Mouse (Mus musculus) ES-E14 (cell line): Measurements from ENCODE around the gene Tbc1d15. TPM values are rescaled to one million over a fixed set of nuclear protein-coding genes. Genes with fewer than 3 reads are reported as not detected.

ENCODE experiments used
- DNase-seq: peaks from one replicate; pipeline ENCODE4 v3.0.0-alpha.2; 2013; ENCODE audit warnings: low read depth, low spot score
- H3K27ac ChIP-seq: 2 replicates; pipeline ENCODE4 v1.5.1; 2012; ENCODE audit warnings: low read depth, mild to moderate bottlenecking, low read length, moderate library complexity, mixed read lengths; ENCODE audit not compliant: poor library complexity, insufficient read depth, severe bottlenecking
- H3K36me3 ChIP-seq: 2 replicates; pipeline ENCODE4 v1.6.1; 2012; ENCODE audit warnings: mild to moderate bottlenecking, low read length, moderate library complexity, mixed read lengths; ENCODE audit not compliant: control insufficient read depth, poor library complexity, insufficient read depth, severe bottlenecking
- H3K4me1 ChIP-seq, 2 experiments: fragments of 150-350 bp in 1 of 2; sonication (generic) in 1 of 2; 2 replicates each; pipeline ENCODE4 v1.6.1; 2012; ENCODE audit warnings: low read length in 2 of 2, mild to moderate bottlenecking in 1 of 2, mixed read lengths in 1 of 2; ENCODE audit not compliant: control insufficient read depth in 2 of 2, insufficient read depth in 2 of 2, poor library complexity in 1 of 2
- H3K4me3 ChIP-seq, 2 experiments: fragments of 150-350 bp in 1 of 2; sonication (generic) in 1 of 2; 2 replicates each; pipeline ENCODE4 v1.5.1; 2012; ENCODE audit warnings: low read length in 2 of 2, low read depth in 1 of 2, mild to moderate bottlenecking in 1 of 2, mixed read lengths in 1 of 2; ENCODE audit not compliant: insufficient read depth in 1 of 2, poor library complexity in 1 of 2, severe bottlenecking in 1 of 2
- H3K9ac ChIP-seq: 2 replicates; pipeline ENCODE4 v1.6.1; 2012; ENCODE audit warnings: low read depth, mild to moderate bottlenecking, low read length, mixed read lengths; ENCODE audit not compliant: poor library complexity, insufficient read depth, severe bottlenecking
- H3K9me3 ChIP-seq: fragments of 150-350 bp; sonication (generic); 2 replicates; pipeline ENCODE4 v1.6.1; 2012; ENCODE audit warnings: low read depth, mild to moderate bottlenecking, low read length; ENCODE audit not compliant: control insufficient read depth, insufficient read depth
- CHD2 ChIP-seq: IDR thresholded peaks from 2 replicates; pipeline ENCODE4 v1.6.1; 2014; ENCODE audit warnings: mild to moderate bottlenecking, low read depth, low read length, inconsistent platforms
- HCFC1 ChIP-seq: IDR thresholded peaks from 2 replicates; pipeline ENCODE4 v1.6.1; 2012; ENCODE audit warnings: low read length, inconsistent platforms, borderline replicate concordance; ENCODE audit not compliant: insufficient read depth
- MAFK ChIP-seq: IDR thresholded peaks from 2 replicates; pipeline ENCODE4 v1.6.1; 2014; ENCODE audit warnings: mild to moderate bottlenecking, low read depth, low read length, inconsistent platforms; ENCODE audit not compliant: insufficient read depth
- ZC3H11A ChIP-seq: IDR thresholded peaks from 2 replicates; pipeline ENCODE4 v1.6.1; 2012; ENCODE audit warnings: low read depth, mild to moderate bottlenecking, inconsistent platforms, low read length, borderline replicate concordance
- ZNF384 ChIP-seq: IDR thresholded peaks from 2 replicates; pipeline ENCODE4 v1.6.1; 2012; ENCODE audit warnings: low read depth, low read length, inconsistent platforms
- in situ Hi-C, 2 experiments: fragments of 600-800 bp; cut with MboI; formaldehyde crosslinking; loops; one replicate each; pipeline ENCODE4 v1.15.1; 2025; ENCODE audit warnings: low sequenced_read_pairs in 2 of 2, inconsistent platforms in 1 of 2; ENCODE audit not compliant: unreplicated experiment in 2 of 2
- total RNA-seq: library from RNA; depleted of rRNA; stranded (reverse); fragments of 300-350 nt; gene quantifications from 2 replicates; pipeline ENCODE4 v1.2.3, GENCODE M21; 2012

Tbc1d15 gene
- total RNA-seq, 1 experiment: 23.8 TPM

DNA sequence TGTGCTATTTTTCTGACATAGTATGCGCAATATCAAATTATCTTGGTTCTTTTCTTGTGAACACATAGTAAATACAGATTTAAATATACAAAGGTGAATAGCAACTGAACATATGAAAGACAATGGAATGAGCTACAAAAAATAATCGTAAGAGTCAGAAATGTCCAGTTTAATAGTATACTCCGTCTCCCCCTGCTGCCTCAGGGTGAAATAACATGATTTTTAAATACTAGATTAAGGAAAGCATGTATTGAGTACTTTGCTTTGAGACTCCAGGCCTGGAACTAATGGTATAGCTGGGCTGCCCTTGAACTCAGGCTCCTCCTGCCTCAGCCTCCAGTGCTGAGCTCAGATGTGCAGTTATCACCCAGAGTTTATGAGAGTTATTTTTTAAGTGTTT lies 18.8 kb downstream of the Tbc1d15 start:
- DNase-seq: no peak
- no peak for TF ChIP-seq ZC3H11A
- peaks cover 3 to 4% of the 10 kb centered on the region in 2 experiments; a peak in 3 of 4 replicates for H3K4me1 ChIP-seq
- H3K9ac ChIP-seq: no peak overlapping the region
- no peak overlapping the region for H3K27ac ChIP-seq
- no peaks in the 10 kb centered on the region for H3K9me3 ChIP-seq
- H3K4me3 ChIP-seq: no peak overlapping the region
- in situ Hi-C loops: no loop called here
- H3K36me3 ChIP-seq: peaks cover 15% of the 10 kb centered on the region

DNA sequence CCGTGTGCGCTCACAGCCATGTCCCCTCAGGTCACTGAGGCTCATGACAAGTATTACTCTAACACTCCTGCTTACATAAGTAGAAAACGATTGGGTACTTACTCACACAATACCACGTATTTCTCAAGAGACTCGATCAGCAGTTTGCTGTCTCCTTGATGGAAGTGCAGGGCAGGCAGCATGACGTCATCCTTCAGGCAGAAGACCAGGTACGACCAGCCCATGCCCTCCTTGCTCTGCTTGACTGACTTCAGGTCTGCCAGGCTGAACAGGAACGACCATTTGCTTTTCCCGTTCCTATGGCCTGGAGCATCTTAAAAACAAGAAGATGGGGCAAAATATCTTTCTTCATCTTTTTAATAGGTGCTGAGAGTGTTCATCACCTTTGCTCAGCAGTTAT lies 22.2 kb downstream of the Tbc1d15 start:
- TF ChIP-seq ZC3H11A (no peak), ZNF384 (no peak), CHD2 (no peak), MAFK (no peak), HCFC1 (no peak)
- H3K4me3 ChIP-seq: no peak overlapping the region
- no peaks in the 10 kb centered on the region for H3K4me1 ChIP-seq
- H3K27ac ChIP-seq: no peak overlapping the region
- in situ Hi-C loops: no loop called here
- no peak overlapping the region for H3K9ac ChIP-seq
- no peak for DNase-seq
- peaks cover 18% of the 10 kb centered on the region for H3K36me3 ChIP-seq
- no peaks in the 10 kb centered on the region for H3K9me3 ChIP-seq

DNA sequence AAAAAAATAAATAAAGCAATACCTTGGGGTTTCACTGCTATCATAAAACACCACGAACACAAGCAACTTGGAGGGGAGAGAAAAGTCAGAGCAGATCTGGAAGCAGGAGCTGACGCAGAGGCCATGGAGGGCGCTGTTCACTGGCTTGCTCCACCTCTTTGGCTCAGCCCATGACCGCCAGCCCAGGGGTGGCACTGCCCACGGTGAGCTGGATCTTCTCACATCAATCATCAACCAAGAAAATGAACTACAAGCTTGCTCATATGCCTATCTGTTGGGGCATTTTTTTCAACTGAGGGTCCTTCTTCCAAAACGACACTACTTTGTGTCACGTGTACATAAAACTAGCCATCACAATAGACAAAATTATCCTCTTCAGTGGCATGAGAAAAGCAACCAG lies 24.7 kb downstream of the Tbc1d15 start:
- DNase-seq: no peak
- Histone ChIP-seq H3K4me1 (no peaks in the 10 kb centered on the region; a peak in 1 of 4 replicates), H3K36me3 (peaks cover 11% of the 10 kb centered on the region), H3K4me3 (no peak overlapping the region), H3K27ac (no peak overlapping the region), H3K9me3 (no peaks in the 10 kb centered on the region), H3K9ac (no peak overlapping the region)
- in situ Hi-C loops: no loop called here
- TF ChIP-seq CHD2: no peak
- no peak for TF ChIP-seq HCFC1
- TF ChIP-seq ZC3H11A: no peak
- TF ChIP-seq ZNF384: no peak
- TF ChIP-seq MAFK: no peak

DNA sequence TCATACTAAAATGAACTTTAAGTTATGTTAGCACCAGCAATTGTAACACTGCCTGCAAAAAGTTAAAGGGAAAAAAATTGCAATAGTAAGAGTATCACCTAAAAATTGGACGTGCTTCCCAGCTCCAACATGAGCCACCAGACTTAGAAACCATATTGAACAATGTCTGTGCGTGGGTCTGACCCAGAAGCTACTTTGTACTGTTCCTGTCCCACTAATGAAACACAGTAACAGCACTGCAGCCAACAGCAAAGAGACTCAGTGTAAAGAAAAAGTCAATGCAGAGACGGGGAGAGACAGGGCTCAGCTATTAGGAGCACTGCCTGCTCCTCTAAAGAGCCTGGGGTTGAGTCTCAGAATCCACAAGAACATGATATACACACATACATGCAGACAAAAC lies 27.4 kb downstream of the Tbc1d15 start:
- H3K36me3 ChIP-seq: peaks cover 11% of the 10 kb centered on the region
- TF ChIP-seq ZNF384 (no peak), CHD2 (no peak), ZC3H11A (no peak), HCFC1 (no peak), MAFK (no peak)
- H3K4me1 ChIP-seq: no peaks in the 10 kb centered on the region; a peak in 1 of 4 replicates
- in situ Hi-C loops: no loop called here
- no peak for DNase-seq
- H3K9me3 ChIP-seq: no peaks in the 10 kb centered on the region
- no peak overlapping the region for H3K4me3 ChIP-seq
- H3K27ac ChIP-seq: no peak overlapping the region
- H3K9ac ChIP-seq: no peak overlapping the region

DNA sequence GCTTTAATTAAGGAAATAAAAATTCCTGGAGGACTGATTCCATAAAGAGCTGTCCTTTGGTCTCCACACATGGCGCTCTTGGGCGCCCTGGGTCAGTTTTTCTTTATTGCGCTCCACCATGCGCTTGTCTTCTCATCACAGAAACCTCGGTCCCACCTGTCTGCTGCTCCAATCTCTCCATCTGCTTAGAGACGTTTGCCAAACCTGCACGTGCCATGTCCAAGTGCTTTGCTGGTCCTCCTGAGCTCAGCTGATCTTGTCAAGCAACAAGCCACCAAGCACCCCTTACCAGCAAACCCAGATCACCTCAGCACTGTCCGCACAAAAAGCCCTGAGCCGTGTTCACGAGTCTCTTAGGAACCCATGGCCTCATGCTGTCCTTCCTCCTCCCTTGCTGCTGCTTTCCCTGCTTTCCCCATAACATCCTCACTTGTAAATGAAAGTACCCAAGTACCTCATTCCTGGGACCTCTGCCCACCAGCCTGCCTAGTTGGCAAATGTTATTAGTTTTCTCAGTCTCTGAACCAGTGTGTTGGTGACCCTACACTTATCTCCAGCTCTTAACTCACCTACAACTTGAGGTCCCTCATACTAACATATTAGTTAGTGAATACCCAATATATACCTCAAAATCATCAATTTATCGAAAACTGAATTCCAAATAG lies 38.2 kb downstream of the Tbc1d15 start:
- no peaks in the 10 kb centered on the region for H3K9me3 ChIP-seq
- H3K4me1 ChIP-seq: no peaks in the 10 kb centered on the region
- no peak for DNase-seq
- peaks cover 20% of the 10 kb centered on the region for H3K36me3 ChIP-seq
- no peak overlapping the region for H3K9ac ChIP-seq
- H3K4me3 ChIP-seq: no peak overlapping the region
- in situ Hi-C loops: no loop called here
- no peak for TF ChIP-seq MAFK
- TF ChIP-seq ZC3H11A: no peak
- H3K27ac ChIP-seq: no peak overlapping the region
